Mouse (Mus musculus): ENCODE results near the gene Slc36a1. TPM values are rescaled to one million over a fixed set of nuclear protein-coding genes. Genes with fewer than 3 reads are reported as not detected.

The Slc36a1 gene
- total and polyA plus RNA-seq, 2 experiments from 2014 or later, result 2.5 to 31.8 TPM

DNA sequence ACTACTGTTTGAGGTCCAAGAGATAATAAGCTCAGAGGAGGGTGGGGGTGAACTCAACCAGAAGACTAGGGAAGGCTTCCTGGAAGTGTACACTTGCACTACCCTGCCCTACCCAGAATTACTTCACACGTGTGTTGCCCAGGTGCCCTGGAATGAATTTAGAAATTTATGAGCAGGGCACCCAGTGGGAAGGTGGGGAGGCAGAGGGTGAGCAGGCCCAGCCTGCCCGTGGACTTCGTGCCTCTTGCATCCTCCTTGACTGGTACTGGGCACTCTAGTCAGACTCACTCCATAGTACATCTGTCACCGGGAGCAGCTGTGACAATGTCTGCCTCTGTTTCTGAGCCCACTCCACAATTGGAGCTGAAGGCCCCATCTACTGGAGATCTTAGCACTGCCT, 9.4 kb downstream of the Slc36a1 start:
- Histone ChIP-seq H3K27ac (ENCODE audit: low read depth, low read length) (no peak overlapping the region), H3K36me3 (ENCODE audit: insufficient read depth, low read length) (peaks cover 16% of the 10 kb centered on the region), H3K4me2 (ENCODE audit: low read depth, low read length, poor library complexity, severe bottlenecking) (no peak overlapping the region), H3K4me1 (ENCODE audit: insufficient read depth, low read length) (no peaks in the 10 kb centered on the region), H3K27me3 (ENCODE audit: insufficient read depth, low read length) (no peaks in the 10 kb centered on the region), H3K9me3 (ENCODE audit: low read length) (no peaks in the 10 kb centered on the region), H3K4me3 (ENCODE audit: low read depth, low read length) (no peak overlapping the region), H3K9ac (replicated peaks; ENCODE audit: low read length, poor library complexity, severe bottlenecking) (no peak overlapping the region)
- no peak for TF ChIP-seq CTCF (IDR thresholded peaks at IDR 0.05)
- DNase-seq (ENCODE audit: low spot score), result no peak
- ATAC-seq (ENCODE audit: low FRiP score), result no peak
- WGBS, result 91% methylated on average over 4 of the region's 4 CpGs

DNA sequence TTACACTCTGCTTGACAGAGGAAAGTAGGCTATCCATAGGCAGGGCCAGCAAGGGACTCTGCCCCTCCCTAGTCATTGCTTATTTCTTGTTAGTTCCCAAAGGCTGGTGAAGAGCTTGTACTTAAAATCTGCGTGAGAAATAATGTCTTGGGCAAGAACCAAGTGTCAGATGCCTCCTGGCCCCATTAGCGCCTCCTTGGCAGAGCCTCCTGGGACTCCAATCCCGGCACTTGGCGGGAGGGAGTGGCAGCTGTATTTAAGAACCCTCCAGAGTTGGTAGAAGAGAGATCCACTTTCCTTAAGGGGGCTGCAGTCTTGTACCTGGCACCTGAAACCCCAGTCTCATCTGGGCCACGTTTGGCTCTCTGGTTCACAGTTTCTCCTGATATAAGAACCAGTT, 10.0 kb downstream of the Slc36a1 start:
- 85% methylated on average over 5 of the region's 5 CpGs for WGBS
- Histone ChIP-seq H3K4me1 (ENCODE audit: insufficient read depth, low read length) (no peaks in the 10 kb centered on the region), H3K36me3 (ENCODE audit: insufficient read depth, low read length) (peaks cover 22% of the 10 kb centered on the region), H3K4me3 (ENCODE audit: low read depth, low read length) (no peak overlapping the region), H3K27me3 (ENCODE audit: insufficient read depth, low read length) (no peaks in the 10 kb centered on the region), H3K27ac (ENCODE audit: low read depth, low read length) (no peak overlapping the region), H3K9me3 (ENCODE audit: low read length) (no peaks in the 10 kb centered on the region), H3K9ac (replicated peaks; ENCODE audit: low read length, poor library complexity, severe bottlenecking) (no peak overlapping the region), H3K4me2 (ENCODE audit: low read depth, low read length, poor library complexity, severe bottlenecking) (no peak overlapping the region)
- no peak for TF ChIP-seq CTCF (IDR thresholded peaks at IDR 0.05)
- DNase-seq (ENCODE audit: low spot score) (no peak), ATAC-seq (ENCODE audit: low FRiP score) (no peak)

DNA sequence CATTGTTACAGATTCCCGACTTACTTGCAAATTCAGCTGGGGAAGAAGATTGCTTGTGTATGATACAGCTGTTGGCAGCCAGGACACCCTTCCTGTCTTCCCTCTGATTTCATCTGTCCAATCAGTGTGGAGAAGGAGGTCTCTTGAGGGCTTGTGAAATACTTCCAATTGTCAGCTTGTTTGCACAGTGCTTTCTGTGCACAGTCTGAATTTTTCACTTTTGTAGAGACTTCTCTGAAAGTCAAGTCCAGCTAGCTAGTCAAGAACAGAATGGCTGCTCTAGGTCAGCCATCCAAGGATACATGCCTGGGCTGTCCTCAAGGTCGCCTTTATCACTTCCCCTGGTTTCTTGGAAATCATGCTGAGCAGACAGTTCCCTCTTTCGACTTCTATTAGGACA, 10.8 kb downstream of the Slc36a1 start:
- H3K9me3 ChIP-seq (ENCODE audit: low read length), result no peaks in the 10 kb centered on the region
- peaks cover 30% of the 10 kb centered on the region for H3K36me3 ChIP-seq (ENCODE audit: insufficient read depth, low read length)
- DNase-seq (ENCODE audit: low spot score) (no peak), ATAC-seq (ENCODE audit: low FRiP score) (no peak)
- no peak overlapping the region for H3K4me2 ChIP-seq (ENCODE audit: low read depth, low read length, poor library complexity, severe bottlenecking)
- WGBS, result 75% methylated on average over 3 of the region's 3 CpGs
- H3K27ac ChIP-seq (ENCODE audit: low read depth, low read length), result no peak overlapping the region
- H3K9ac ChIP-seq (replicated peaks; ENCODE audit: low read length, poor library complexity, severe bottlenecking), result no peak overlapping the region
- no peak overlapping the region for H3K4me3 ChIP-seq (ENCODE audit: low read depth, low read length)
- no peaks in the 10 kb centered on the region for H3K4me1 ChIP-seq (ENCODE audit: insufficient read depth, low read length)
- H3K27me3 ChIP-seq (ENCODE audit: insufficient read depth, low read length), result no peaks in the 10 kb centered on the region
- TF ChIP-seq CTCF (IDR thresholded peaks at IDR 0.05), result no peak

DNA sequence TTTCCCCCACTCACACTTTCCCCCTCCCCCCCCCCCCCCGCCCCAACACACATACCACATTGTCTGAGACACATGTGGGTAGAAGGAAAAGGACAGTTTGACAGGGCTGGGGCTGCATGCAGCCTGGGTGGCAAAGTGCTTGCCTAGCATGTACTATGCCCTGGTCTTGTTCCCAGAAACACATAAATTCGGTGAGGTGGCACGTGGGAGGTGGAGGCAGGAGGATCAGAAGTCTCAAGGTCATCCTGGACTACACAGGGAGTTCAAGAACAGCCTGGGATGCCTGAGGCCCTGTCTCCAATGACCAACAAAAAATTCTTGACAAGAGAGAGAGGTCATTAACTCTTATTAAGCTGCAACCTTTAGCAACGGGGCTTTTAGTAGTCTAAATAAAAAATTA, 11.9 kb downstream of the Slc36a1 start:
- Histone ChIP-seq H3K36me3 (ENCODE audit: insufficient read depth, low read length) (peaks cover 36% of the 10 kb centered on the region), H3K9ac (replicated peaks; ENCODE audit: low read length, poor library complexity, severe bottlenecking) (no peak overlapping the region), H3K27ac (ENCODE audit: low read depth, low read length) (no peak overlapping the region), H3K27me3 (ENCODE audit: insufficient read depth, low read length) (no peaks in the 10 kb centered on the region), H3K4me2 (ENCODE audit: low read depth, low read length, poor library complexity, severe bottlenecking) (no peak overlapping the region), H3K9me3 (ENCODE audit: low read length) (no peaks in the 10 kb centered on the region), H3K4me1 (ENCODE audit: insufficient read depth, low read length) (no peaks in the 10 kb centered on the region), H3K4me3 (ENCODE audit: low read depth, low read length) (no peak overlapping the region)
- WGBS, result 86% methylated on average over 3 of the region's 4 CpGs
- ATAC-seq (ENCODE audit: low FRiP score), result no peak
- no peak for DNase-seq (ENCODE audit: low spot score)
- no peak for TF ChIP-seq CTCF (IDR thresholded peaks at IDR 0.05)

DNA sequence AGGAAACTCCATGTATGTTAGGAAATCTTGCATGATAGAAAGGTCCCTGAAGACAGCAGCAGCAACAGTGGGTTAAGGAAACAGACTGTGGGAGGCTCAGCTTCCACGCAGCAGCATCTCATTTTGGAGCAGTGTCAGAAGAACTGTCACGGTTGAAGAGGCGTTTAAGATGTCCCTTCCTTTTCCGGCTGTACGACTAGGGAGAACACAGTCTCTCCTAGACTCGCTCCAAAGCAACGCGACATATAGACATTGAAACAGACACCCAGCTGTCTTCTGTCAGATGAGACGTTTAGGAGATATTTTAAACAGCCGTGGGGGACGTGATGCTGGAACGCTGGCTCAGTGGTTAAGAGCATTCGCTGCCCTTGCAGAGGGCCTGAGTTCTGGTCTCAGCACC, 12.7 kb downstream of the Slc36a1 start:
- Histone ChIP-seq H3K9me3 (ENCODE audit: low read length) (no peaks in the 10 kb centered on the region), H3K27me3 (ENCODE audit: insufficient read depth, low read length) (no peaks in the 10 kb centered on the region), H3K4me1 (ENCODE audit: insufficient read depth, low read length) (no peaks in the 10 kb centered on the region), H3K36me3 (ENCODE audit: insufficient read depth, low read length) (peaks cover 42% of the 10 kb centered on the region), H3K4me2 (ENCODE audit: low read depth, low read length, poor library complexity, severe bottlenecking) (no peak overlapping the region), H3K9ac (replicated peaks; ENCODE audit: low read length, poor library complexity, severe bottlenecking) (no peak overlapping the region), H3K27ac (ENCODE audit: low read depth, low read length) (no peak overlapping the region), H3K4me3 (ENCODE audit: low read depth, low read length) (no peak overlapping the region)
- ATAC-seq (ENCODE audit: low FRiP score) (no peak), DNase-seq (ENCODE audit: low spot score) (no peak)
- WGBS, result 86% methylated on average over 13 of the region's 13 CpGs
- TF ChIP-seq CTCF (IDR thresholded peaks at IDR 0.05), result no peak

DNA sequence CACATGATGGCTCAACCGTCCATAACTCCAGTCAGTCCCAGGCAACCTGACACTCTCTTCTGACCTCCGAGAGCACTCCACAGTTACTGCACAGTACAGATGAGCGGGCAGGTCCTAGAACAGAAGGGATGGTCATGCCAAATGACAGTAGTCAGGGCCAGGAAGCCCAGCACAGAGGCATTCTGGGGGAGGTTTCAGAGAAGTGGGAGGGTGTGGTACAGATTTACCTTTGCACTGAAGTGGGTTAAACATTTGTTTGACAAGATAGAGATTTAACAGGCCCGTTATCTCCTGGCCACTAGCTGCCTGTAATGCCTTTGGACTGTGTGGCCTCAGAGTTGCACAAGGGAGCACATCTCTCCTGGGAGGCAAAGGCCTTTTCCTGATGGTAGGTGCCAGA, 13.3 kb downstream of the Slc36a1 start:
- ATAC-seq (ENCODE audit: low FRiP score) (no peak), DNase-seq (ENCODE audit: low spot score) (no peak)
- H3K9me3 ChIP-seq (ENCODE audit: low read length), result no peaks in the 10 kb centered on the region
- 95% methylated on average over 4 of the region's 4 CpGs for WGBS
- no peak overlapping the region for H3K27ac ChIP-seq (ENCODE audit: low read depth, low read length)
- H3K9ac ChIP-seq (replicated peaks; ENCODE audit: low read length, poor library complexity, severe bottlenecking), result no peak overlapping the region
- no peak overlapping the region for H3K4me2 ChIP-seq (ENCODE audit: low read depth, low read length, poor library complexity, severe bottlenecking)
- no peak overlapping the region for H3K4me3 ChIP-seq (ENCODE audit: low read depth, low read length)
- no peaks in the 10 kb centered on the region for H3K4me1 ChIP-seq (ENCODE audit: insufficient read depth, low read length)
- H3K36me3 ChIP-seq (ENCODE audit: insufficient read depth, low read length), result peaks cover 48% of the 10 kb centered on the region
- H3K27me3 ChIP-seq (ENCODE audit: insufficient read depth, low read length), result no peaks in the 10 kb centered on the region
- no peak for TF ChIP-seq CTCF (IDR thresholded peaks at IDR 0.05)
